Mouse (Mus musculus): ENCODE results near the gene Srd5a1.

DNA sequence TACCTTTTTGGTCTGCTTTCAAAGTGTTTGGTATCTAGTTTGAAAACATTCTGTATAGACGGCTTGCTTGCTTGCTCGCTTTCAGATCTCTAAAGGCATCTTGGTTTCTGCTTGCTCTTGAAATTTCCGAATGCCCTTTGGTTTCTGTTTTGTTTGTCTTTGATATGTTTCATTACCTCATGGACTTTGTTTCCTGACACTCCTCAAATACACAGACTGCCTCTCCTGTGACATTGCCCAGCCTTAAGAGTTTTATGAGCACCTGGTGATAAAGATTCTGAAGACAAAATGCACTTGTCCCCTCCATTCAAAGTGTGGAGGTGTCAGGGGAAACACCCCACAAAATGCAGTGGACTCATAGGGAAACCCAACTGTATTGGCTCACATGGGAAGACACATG lies 47.3 kb downstream of the Srd5a1 start:
- TF ChIP-seq POLR2A (IDR thresholded peaks at IDR 0.05; ENCODE audit: insufficient read depth, low read length) (no peak), EP300 (IDR thresholded peaks at IDR 0.05; ENCODE audit: insufficient read depth, low read depth, low read length) (no peak)

Measured in ES-Bruce4 (cell line).